Mouse (Mus musculus): ENCODE results near the gene Tbc1d16. TPM values are rescaled to one million over a fixed set of nuclear protein-coding genes. Genes with fewer than 3 reads are reported as not detected.
"Not testable (repeated sequence)": the region's sequence is repeated elsewhere in the genome, so short reads cannot be mapped to it uniquely, and the experiment has no call there.

Gene Tbc1d16
- polyA plus RNA-seq (2016; fragmentation: Nextera tagmentation; extraction: Ambion mirVana): 20.3 and 20.9 TPM in 2 replicates

GRCm38 (mm10) chr11:119228091-119228781 is at the start of gene Tbc1d16, which contains the start of gene Ccdc40:
Gene Tbc1d16 (minus strand): TSS chr11:119228499.
Gene Ccdc40 (plus strand): TSS chr11:119228572.
- peak within 1 kb of the TSS; percentile 96 for H3K4me2 ChIP-seq (replicated peaks)
- H3K4me1 ChIP-seq: peaks cover 37% of the 10 kb centered on the region
- H3K4me3 ChIP-seq: peak within 1 kb of the TSS; percentile 77
- peak; percentile 87 for ATAC-seq (ENCODE audit: insufficient number of reproducible peaks, insufficient read depth, low FRiP score, low TSS enrichment)
- H3K9me3 ChIP-seq: no peaks in the 10 kb centered on the region
- H3K27ac ChIP-seq: peak within 1 kb of the TSS; percentile 78
- WGBS: under 1% methylated on average over 54 of the region's 66 CpGs
- H3K36me3 ChIP-seq: no peaks in the 10 kb centered on the region
- H3K9ac ChIP-seq: peak within 1 kb of the TSS; percentile 78
- H3K27me3 ChIP-seq: no peaks in the 10 kb centered on the region

- H3K4me3 ChIP-seq: no peak overlapping the region
- H3K9me3 ChIP-seq: no peaks in the 10 kb centered on the region
- H3K36me3 ChIP-seq: peaks cover 36% of the 10 kb centered on the region
- H3K9ac ChIP-seq: no peak overlapping the region
- ATAC-seq (ENCODE audit: insufficient number of reproducible peaks, insufficient read depth, low FRiP score, low TSS enrichment): no peak
- WGBS: 81% methylated on average over 8 of the region's 8 CpGs
- no peak overlapping the region for H3K27ac ChIP-seq
- peaks cover 9% of the 10 kb centered on the region for H3K4me1 ChIP-seq
- H3K4me2 ChIP-seq (replicated peaks): no peak overlapping the region
- H3K27me3 ChIP-seq: no peaks in the 10 kb centered on the region
Observed at GRCm38 (mm10) chr11:119273186-119273930, 45.1 kb upstream of the Tbc1d16 start.

- peaks cover 36% of the 10 kb centered on the region for H3K36me3 ChIP-seq
Observed at GRCm38 (mm10) chr11:119272492-119272891, 44.2 kb upstream of the Tbc1d16 start.

GRCm38 (mm10) chr11:119268557-119269195 is 40.4 kb upstream of the Tbc1d16 start:
- H3K9me3 ChIP-seq: no peaks in the 10 kb centered on the region
- no peaks in the 10 kb centered on the region for H3K27me3 ChIP-seq
- WGBS: 81% methylated on average over 16 of the region's 16 CpGs
- H3K4me3 ChIP-seq: peak overlapping the region; percentile 70
- no peak for ATAC-seq (ENCODE audit: insufficient number of reproducible peaks, insufficient read depth, low FRiP score, low TSS enrichment)
- H3K4me1 ChIP-seq: peaks cover 19% of the 10 kb centered on the region
- H3K27ac ChIP-seq: no peak overlapping the region
- peak overlapping the region; percentile 94 for H3K4me2 ChIP-seq (replicated peaks)
- H3K36me3 ChIP-seq: peaks cover 11% of the 10 kb centered on the region
- H3K9ac ChIP-seq: peak overlapping the region; percentile 66

More at GRCm38 (mm10) chr11:119272492-119272891, 44.2 kb upstream of the Tbc1d16 start:
- ATAC-seq (ENCODE audit: insufficient number of reproducible peaks, insufficient read depth, low FRiP score, low TSS enrichment); H3K27me3 ChIP-seq; H3K27ac ChIP-seq; H3K4me2 ChIP-seq (replicated peaks); H3K9ac ChIP-seq; H3K4me3 ChIP-seq; H3K9me3 ChIP-seq: not testable (repeated sequence)
- peaks cover 13% of the 10 kb centered on the region for H3K4me1 ChIP-seq
- WGBS: 68% methylated on average over 3 of the region's 3 CpGs

- H3K9me3 ChIP-seq: no peaks in the 10 kb centered on the region
- peak; percentile 53 for ATAC-seq (ENCODE audit: insufficient number of reproducible peaks, insufficient read depth, low FRiP score, low TSS enrichment)
- peak within 1 kb of the TSS; percentile 66 for H3K9ac ChIP-seq
- peaks cover 4% of the 10 kb centered on the region for H3K36me3 ChIP-seq
- H3K4me3 ChIP-seq: peak within 1 kb of the TSS; percentile 70
- no peaks in the 10 kb centered on the region for H3K27me3 ChIP-seq
- H3K4me1 ChIP-seq: peaks cover 19% of the 10 kb centered on the region
- 0 out of 2 replicates have a peak within 1 kb of the TSS, but pooled peaks have one; percentile 50 for H3K27ac ChIP-seq
- 2% methylated on average over 52 of the region's 52 CpGs for WGBS
- H3K4me2 ChIP-seq (replicated peaks): peak within 1 kb of the TSS; percentile 94
Observed at GRCm38 (mm10) chr11:119267768-119268556, 39.7 kb upstream of the Tbc1d16 start, which contains the start of gene Gaa. Gene Gaa (plus strand): TSS chr11:119267887.

GRCm38 (mm10) chr11:119267241-119267674 is 39.0 kb upstream of the Tbc1d16 start:
- Histone ChIP-seq H3K36me3 (no peaks in the 10 kb centered on the region), H3K9ac (no peak overlapping the region), H3K4me1 (peaks cover 19% of the 10 kb centered on the region), H3K9me3 (no peaks in the 10 kb centered on the region), H3K27ac (no peak overlapping the region), H3K4me2 (replicated peaks) (peak overlapping the region; percentile 94), H3K4me3 (0 out of 2 replicates have a peak overlapping the region, but pooled peaks have one; percentile 70), H3K27me3 (no peaks in the 10 kb centered on the region)
- WGBS: 49% methylated on average over 6 of the region's 6 CpGs
- peak; percentile 8; the same call in 1 of the 2 replicates for ATAC-seq (ENCODE audit: insufficient number of reproducible peaks, insufficient read depth, low FRiP score, low TSS enrichment)

- no peak overlapping the region for H3K27ac ChIP-seq
- H3K4me3 ChIP-seq: no peak overlapping the region
- H3K4me2 ChIP-seq (replicated peaks): no peak overlapping the region
- no peak for ATAC-seq (ENCODE audit: insufficient number of reproducible peaks, insufficient read depth, low FRiP score, low TSS enrichment)
- no peaks in the 10 kb centered on the region for H3K27me3 ChIP-seq
- no peaks in the 10 kb centered on the region for H3K36me3 ChIP-seq
- H3K9me3 ChIP-seq: no peaks in the 10 kb centered on the region
- H3K9ac ChIP-seq: no peak overlapping the region
- peaks cover 16% of the 10 kb centered on the region for H3K4me1 ChIP-seq
- WGBS: 73% methylated on average over 7 of the region's 7 CpGs
Observed at GRCm38 (mm10) chr11:119265811-119266210, 37.5 kb upstream of the Tbc1d16 start.

- Histone ChIP-seq H3K27me3 (no peaks in the 10 kb centered on the region), H3K4me1 (peaks cover 16% of the 10 kb centered on the region), H3K36me3 (no peaks in the 10 kb centered on the region), H3K4me3 (no peak overlapping the region), H3K4me2 (replicated peaks) (no peak overlapping the region), H3K27ac (no peak overlapping the region), H3K9ac (no peak overlapping the region), H3K9me3 (no peaks in the 10 kb centered on the region)
- no peak for ATAC-seq (ENCODE audit: insufficient number of reproducible peaks, insufficient read depth, low FRiP score, low TSS enrichment)
- WGBS: 91% methylated on average over 13 of the region's 13 CpGs
Observed at GRCm38 (mm10) chr11:119264413-119264812, 36.1 kb upstream of the Tbc1d16 start.

- Histone ChIP-seq H3K27me3 (no peaks in the 10 kb centered on the region), H3K27ac (no peak overlapping the region), H3K4me1 (0 out of 2 replicates have a peak, but pooled peaks cover 6% of the 10 kb centered on the region), H3K9ac (no peak overlapping the region), H3K4me2 (replicated peaks) (no peak overlapping the region), H3K9me3 (no peaks in the 10 kb centered on the region), H3K4me3 (no peak overlapping the region), H3K36me3 (no peaks in the 10 kb centered on the region)
- no peak for ATAC-seq (ENCODE audit: insufficient number of reproducible peaks, insufficient read depth, low FRiP score, low TSS enrichment)
- 86% methylated on average over 8 of the region's 8 CpGs for WGBS
Observed at GRCm38 (mm10) chr11:119259977-119260376, 31.7 kb upstream of the Tbc1d16 start.

GRCm38 (mm10) chr11:119258572-119259322 is 30.4 kb upstream of the Tbc1d16 start:
- ATAC-seq (ENCODE audit: insufficient number of reproducible peaks, insufficient read depth, low FRiP score, low TSS enrichment): 0 out of 2 replicates have a peak, but pooled peaks have one; percentile 50
- WGBS: 68% methylated on average over 23 of the region's 23 CpGs
- H3K27ac ChIP-seq: no peak overlapping the region
- H3K4me1 ChIP-seq: 0 out of 2 replicates have a peak, but pooled peaks cover 6% of the 10 kb centered on the region
- H3K27me3 ChIP-seq: no peaks in the 10 kb centered on the region
- H3K9me3 ChIP-seq: no peaks in the 10 kb centered on the region
- peak overlapping the region; percentile 7; the same call in 1 of the 2 replicates for H3K9ac ChIP-seq
- peak overlapping the region; percentile 32 for H3K4me2 ChIP-seq (replicated peaks)
- H3K36me3 ChIP-seq: no peaks in the 10 kb centered on the region
- H3K4me3 ChIP-seq: peak overlapping the region; percentile 25

Data from embryonic facial prominence, embryonic 12.5 days (tissue).